Mouse (Mus musculus): ENCODE measurements at regions not wholly inside any gene's neighbourhood (a gene's known extent, or its start where the extent isn't known, plus 50 kb on each side); places are given as distances from the start of the nearest gene placed in this dataset.

DNA sequence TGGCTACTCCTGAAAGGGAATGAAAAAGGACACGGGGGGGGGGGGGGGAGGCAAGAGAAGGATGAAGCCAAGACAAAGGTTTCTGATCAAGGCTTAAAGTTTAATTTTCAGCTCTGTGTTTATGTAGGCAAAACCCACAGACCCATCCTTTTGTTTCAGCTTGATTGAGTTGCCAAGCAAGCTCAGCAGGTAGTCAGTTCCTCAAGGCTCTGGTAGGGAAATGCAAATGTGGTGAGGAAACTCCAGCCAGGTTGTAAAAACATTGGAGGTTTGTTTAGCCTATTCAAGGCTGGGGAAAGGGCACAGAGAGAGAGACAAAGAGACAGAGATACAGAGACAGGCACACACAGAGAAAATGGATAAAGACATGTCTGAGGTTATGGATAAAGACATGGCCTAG is 99.4 kb upstream of the Ddhd1 start:
- no peaks in the 10 kb centered on the region for H3K9me3 ChIP-seq (ENCODE audit: control insufficient read depth, low read length)
- no peak for ATAC-seq
- no peak overlapping the region for H3K27ac ChIP-seq (ENCODE audit: low read length)
- no peak overlapping the region for H3K4me3 ChIP-seq (ENCODE audit: low read length)
- no peak overlapping the region for H3K9ac ChIP-seq (ENCODE audit: low read depth, low read length)
- no peak overlapping the region for H3K4me2 ChIP-seq (ENCODE audit: low read depth, low read length)
- WGBS: 0% methylated on average over 1 of the region's 1 CpGs
- H3K27me3 ChIP-seq (replicated peaks; ENCODE audit: control insufficient read depth, insufficient read depth, low read length): no peaks in the 10 kb centered on the region
- no peaks in the 10 kb centered on the region for H3K36me3 ChIP-seq (ENCODE audit: control insufficient read depth, insufficient read depth, low read length)
- no peaks in the 10 kb centered on the region for H3K4me1 ChIP-seq (ENCODE audit: control insufficient read depth, insufficient read depth, low read length)

DNA sequence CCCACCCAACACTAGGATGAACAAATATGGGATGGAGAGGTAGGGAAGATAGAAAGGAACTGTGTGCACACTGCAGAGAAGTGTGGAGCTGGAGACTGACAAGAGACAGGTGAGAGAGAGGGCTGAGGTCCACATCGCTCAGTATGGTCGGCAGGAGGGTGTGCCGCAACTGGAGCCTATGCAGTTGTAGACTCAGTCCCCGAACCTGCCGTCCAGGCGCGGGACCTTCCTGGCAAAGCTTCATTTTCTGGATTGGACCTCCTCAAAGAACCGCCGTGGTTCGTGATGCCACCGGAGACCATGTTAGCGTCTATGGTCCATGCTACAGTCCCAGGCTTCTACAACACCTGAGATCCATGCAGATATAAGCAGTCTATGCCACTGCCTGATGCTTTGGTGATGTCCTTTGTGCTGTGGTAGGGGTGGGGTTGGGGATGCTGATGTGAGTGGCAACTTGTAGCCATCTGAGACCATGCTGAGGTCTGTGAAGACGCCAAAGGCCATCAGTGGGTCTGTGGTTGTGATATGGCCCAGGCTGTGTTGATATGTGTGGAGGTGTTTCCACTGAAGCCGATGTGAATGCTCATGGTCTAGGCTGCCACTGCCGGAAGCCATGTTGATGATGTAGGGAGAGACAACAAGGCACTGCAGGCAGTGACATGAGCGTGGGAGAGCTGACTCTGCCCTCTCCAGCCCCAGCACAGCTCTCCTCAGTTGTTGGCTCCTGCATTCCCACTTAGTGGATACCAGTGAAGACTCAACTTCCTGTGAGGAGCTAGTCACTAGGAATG is 103.1 kb upstream of the Ddhd1 start:
- Histone ChIP-seq H3K9ac (ENCODE audit: low read depth, low read length) (no peak overlapping the region), H3K36me3 (ENCODE audit: control insufficient read depth, insufficient read depth, low read length) (no peaks in the 10 kb centered on the region), H3K4me3 (ENCODE audit: low read length) (no peak overlapping the region), H3K27me3 (replicated peaks; ENCODE audit: control insufficient read depth, insufficient read depth, low read length) (no peaks in the 10 kb centered on the region), H3K9me3 (ENCODE audit: control insufficient read depth, low read length) (no peaks in the 10 kb centered on the region), H3K27ac (ENCODE audit: low read length) (no peak overlapping the region), H3K4me1 (ENCODE audit: control insufficient read depth, insufficient read depth, low read length) (no peaks in the 10 kb centered on the region), H3K4me2 (ENCODE audit: low read depth, low read length) (no peak overlapping the region)
- no peak for ATAC-seq
- WGBS: 93% methylated on average over 16 of the region's 16 CpGs

GRCm38 (mm10) chr14:45764231-45764630 is 106.3 kb upstream of the Ddhd1 start:
- H3K4me2 ChIP-seq (ENCODE audit: low read depth, low read length): no peak overlapping the region
- H3K4me1 ChIP-seq (ENCODE audit: control insufficient read depth, insufficient read depth, low read length): no peaks in the 10 kb centered on the region
- no peak for ATAC-seq
- H3K27me3 ChIP-seq (replicated peaks; ENCODE audit: control insufficient read depth, insufficient read depth, low read length): no peaks in the 10 kb centered on the region
- 61% methylated on average over 3 of the region's 3 CpGs for WGBS
- H3K27ac ChIP-seq (ENCODE audit: low read length): no peak overlapping the region
- no peak overlapping the region for H3K4me3 ChIP-seq (ENCODE audit: low read length)
- no peak overlapping the region for H3K9ac ChIP-seq (ENCODE audit: low read depth, low read length)
- H3K9me3 ChIP-seq (ENCODE audit: control insufficient read depth, low read length): no peaks in the 10 kb centered on the region
- H3K36me3 ChIP-seq (ENCODE audit: control insufficient read depth, insufficient read depth, low read length): no peaks in the 10 kb centered on the region

- Histone ChIP-seq H3K9me3 (ENCODE audit: control insufficient read depth, low read length) (no peaks in the 10 kb centered on the region), H3K4me1 (ENCODE audit: control insufficient read depth, insufficient read depth, low read length) (no peaks in the 10 kb centered on the region), H3K4me2 (ENCODE audit: low read depth, low read length) (no peak overlapping the region), H3K36me3 (ENCODE audit: control insufficient read depth, insufficient read depth, low read length) (no peaks in the 10 kb centered on the region), H3K4me3 (ENCODE audit: low read length) (no peak overlapping the region), H3K27ac (ENCODE audit: low read length) (no peak overlapping the region), H3K27me3 (replicated peaks; ENCODE audit: control insufficient read depth, insufficient read depth, low read length) (no peaks in the 10 kb centered on the region), H3K9ac (ENCODE audit: low read depth, low read length) (no peak overlapping the region)
- 88% methylated on average over 1 of the region's 1 CpGs for WGBS
- ATAC-seq: no peak
Observed at GRCm38 (mm10) chr14:45766582-45766981, 108.6 kb upstream of the Ddhd1 start.

DNA sequence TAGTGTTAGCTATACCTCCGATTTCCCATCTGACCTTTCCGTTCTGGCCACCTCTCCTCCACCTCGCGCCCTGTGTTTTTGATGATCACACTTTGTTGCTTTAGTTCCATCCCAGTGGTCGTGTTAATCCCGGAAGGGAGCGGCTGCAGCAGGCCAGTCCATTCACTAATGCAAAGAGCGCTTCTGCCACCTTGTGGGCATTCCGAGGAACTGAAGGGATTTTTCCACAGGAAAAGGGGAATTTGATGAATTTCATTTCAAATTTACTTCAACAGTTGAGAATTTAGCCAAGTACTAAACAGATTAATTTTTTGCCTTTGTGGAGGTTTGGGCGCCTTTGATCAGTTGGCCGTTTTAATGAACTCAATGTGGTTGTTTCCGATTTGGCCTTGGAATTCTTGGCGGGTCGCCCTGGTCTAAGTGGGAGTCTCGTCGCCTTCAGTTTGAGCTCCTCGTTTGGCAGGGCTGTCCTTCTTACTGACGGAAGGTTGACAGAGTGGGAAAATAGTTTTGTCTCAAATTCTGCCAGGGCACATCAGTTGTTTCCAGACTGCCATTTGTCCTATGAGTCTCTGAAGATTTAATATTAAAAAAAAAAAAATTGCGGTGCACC is 114.8 kb upstream of the Ddhd1 start:
- 0 out of 2 replicates have a peak overlapping the region, but pooled peaks have one; percentile 3 for H3K4me3 ChIP-seq (ENCODE audit: low read length)
- peak; percentile 75; the same call in 1 of the 2 replicates for ATAC-seq
- peak overlapping the region; percentile 19; the same call in 1 of the 2 replicates for H3K4me2 ChIP-seq (ENCODE audit: low read depth, low read length)
- no peaks in the 10 kb centered on the region for H3K4me1 ChIP-seq (ENCODE audit: control insufficient read depth, insufficient read depth, low read length)
- H3K9ac ChIP-seq (ENCODE audit: low read depth, low read length): peak overlapping the region; percentile 41; the same call in 1 of the 2 replicates
- WGBS: 16% methylated on average over 19 of the region's 19 CpGs
- H3K9me3 ChIP-seq (ENCODE audit: control insufficient read depth, low read length): no peaks in the 10 kb centered on the region
- H3K27me3 ChIP-seq (replicated peaks; ENCODE audit: control insufficient read depth, insufficient read depth, low read length): no peaks in the 10 kb centered on the region
- H3K27ac ChIP-seq (ENCODE audit: low read length): no peak overlapping the region
- H3K36me3 ChIP-seq (ENCODE audit: control insufficient read depth, insufficient read depth, low read length): no peaks in the 10 kb centered on the region

GRCm38 (mm10) chr14:45773326-45773725 is 115.4 kb upstream of the Ddhd1 start:
- H3K4me3 ChIP-seq (ENCODE audit: low read length): no peak overlapping the region
- no peaks in the 10 kb centered on the region for H3K36me3 ChIP-seq (ENCODE audit: control insufficient read depth, insufficient read depth, low read length)
- WGBS: 59% methylated on average over 7 of the region's 7 CpGs
- no peak overlapping the region for H3K9ac ChIP-seq (ENCODE audit: low read depth, low read length)
- H3K4me2 ChIP-seq (ENCODE audit: low read depth, low read length): no peak overlapping the region
- H3K27ac ChIP-seq (ENCODE audit: low read length): no peak overlapping the region
- no peak for ATAC-seq
- H3K4me1 ChIP-seq (ENCODE audit: control insufficient read depth, insufficient read depth, low read length): no peaks in the 10 kb centered on the region
- H3K27me3 ChIP-seq (replicated peaks; ENCODE audit: control insufficient read depth, insufficient read depth, low read length): no peaks in the 10 kb centered on the region
- H3K9me3 ChIP-seq (ENCODE audit: control insufficient read depth, low read length): no peaks in the 10 kb centered on the region

DNA sequence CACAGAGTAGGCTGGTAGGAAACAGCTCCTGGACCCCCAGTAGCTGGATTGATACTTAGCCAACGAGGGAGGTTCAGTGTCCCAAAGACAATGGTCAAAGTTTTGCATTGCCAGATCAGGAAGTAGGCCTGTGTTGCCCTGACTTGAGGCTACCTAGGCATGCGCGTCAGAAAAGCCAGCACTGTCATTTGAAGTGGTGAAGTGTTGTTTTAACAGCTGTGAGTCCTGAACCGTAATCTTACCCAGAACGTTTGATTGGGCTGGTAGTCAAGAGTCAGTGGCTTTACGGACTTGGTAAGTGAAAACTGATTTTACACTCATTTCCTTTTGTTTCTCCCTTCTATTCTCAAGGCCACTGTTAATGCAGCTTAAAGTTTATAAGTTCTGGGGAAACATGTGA is 123.9 kb upstream of the Ddhd1 start:
- Histone ChIP-seq H3K27me3 (replicated peaks; ENCODE audit: control insufficient read depth, insufficient read depth, low read length) (no peaks in the 10 kb centered on the region), H3K9me3 (ENCODE audit: control insufficient read depth, low read length) (0 out of 2 replicates have a peak, but pooled peaks cover 6% of the 10 kb centered on the region), H3K4me1 (ENCODE audit: control insufficient read depth, insufficient read depth, low read length) (no peaks in the 10 kb centered on the region), H3K36me3 (ENCODE audit: control insufficient read depth, insufficient read depth, low read length) (no peaks in the 10 kb centered on the region), H3K4me2 (ENCODE audit: low read depth, low read length) (no peak overlapping the region), H3K27ac (ENCODE audit: low read length) (no peak overlapping the region), H3K9ac (ENCODE audit: low read depth, low read length) (no peak overlapping the region), H3K4me3 (ENCODE audit: low read length) (no peak overlapping the region)
- 88% methylated on average over 6 of the region's 6 CpGs for WGBS
- no peak for ATAC-seq

- Histone ChIP-seq H3K4me2 (ENCODE audit: low read depth, low read length) (no peak overlapping the region), H3K27ac (ENCODE audit: low read length) (no peak overlapping the region), H3K36me3 (ENCODE audit: control insufficient read depth, insufficient read depth, low read length) (no peaks in the 10 kb centered on the region), H3K9me3 (ENCODE audit: control insufficient read depth, low read length) (no peaks in the 10 kb centered on the region), H3K9ac (ENCODE audit: low read depth, low read length) (no peak overlapping the region), H3K27me3 (replicated peaks; ENCODE audit: control insufficient read depth, insufficient read depth, low read length) (no peaks in the 10 kb centered on the region), H3K4me1 (ENCODE audit: control insufficient read depth, insufficient read depth, low read length) (no peaks in the 10 kb centered on the region), H3K4me3 (ENCODE audit: low read length) (no peak overlapping the region)
- no peak for ATAC-seq
- WGBS: 58% methylated on average over 1 of the region's 1 CpGs
Observed at GRCm38 (mm10) chr14:45794980-45795379, 137.0 kb upstream of the Ddhd1 start.

DNA sequence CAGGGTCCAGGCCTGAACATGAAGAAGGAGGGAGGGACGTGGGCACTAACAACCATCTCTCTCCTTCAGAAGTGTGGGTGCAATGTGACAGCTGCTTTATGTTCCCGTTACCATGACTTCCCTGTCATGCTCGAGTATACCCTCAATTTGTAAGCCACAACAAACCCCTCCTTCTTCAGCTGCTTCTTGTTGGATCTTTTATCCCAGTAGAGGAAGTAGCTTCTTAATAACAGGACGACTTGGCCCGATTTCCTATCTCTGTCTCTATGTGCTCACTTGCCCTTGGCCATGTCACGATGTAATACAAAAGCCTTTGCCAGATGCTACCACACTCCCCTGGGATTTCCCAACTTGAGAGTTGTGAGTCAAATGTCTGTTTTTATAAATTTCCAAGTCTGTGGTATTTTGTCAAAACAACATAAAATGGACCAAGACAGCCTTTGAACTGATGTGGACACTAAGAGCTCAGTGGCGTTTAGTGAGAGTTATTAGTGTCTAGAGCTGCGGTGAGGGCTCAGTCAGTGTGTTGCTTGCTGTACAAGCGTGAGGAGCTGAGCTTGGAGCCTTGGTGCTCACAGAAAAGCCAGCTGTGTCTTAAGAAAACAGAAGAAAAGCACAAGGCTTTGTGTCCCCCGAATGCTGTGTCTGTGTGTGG is 138.8 kb upstream of the Ddhd1 start:
- H3K36me3 ChIP-seq (ENCODE audit: control insufficient read depth, insufficient read depth, low read length): no peaks in the 10 kb centered on the region
- no peaks in the 10 kb centered on the region for H3K27me3 ChIP-seq (replicated peaks; ENCODE audit: control insufficient read depth, insufficient read depth, low read length)
- no peaks in the 10 kb centered on the region; the same call in 1 of the 2 replicates for H3K9me3 ChIP-seq (ENCODE audit: control insufficient read depth, low read length)
- H3K4me1 ChIP-seq (ENCODE audit: control insufficient read depth, insufficient read depth, low read length): no peaks in the 10 kb centered on the region
- 66% methylated on average over 10 of the region's 10 CpGs for WGBS
- no peak overlapping the region for H3K4me2 ChIP-seq (ENCODE audit: low read depth, low read length)
- ATAC-seq: no peak
- H3K9ac ChIP-seq (ENCODE audit: low read depth, low read length): no peak overlapping the region
- no peak overlapping the region for H3K4me3 ChIP-seq (ENCODE audit: low read length)
- H3K27ac ChIP-seq (ENCODE audit: low read length): no peak overlapping the region
